Mouse (Mus musculus) midbrain, embryonic 16.5 days (tissue): Measurements from ENCODE around the gene Phf21a. TPM values are rescaled to one million over a fixed set of nuclear protein-coding genes. Genes with fewer than 3 reads are reported as not detected.

Experiments used
- ATAC-seq: fragments of 200-750 bp; cut with Nextera tagmentation; 2 replicates; pipeline ENCODE4 v1.8.0; 2017; ENCODE audit warnings: moderate TSS enrichment
- H3K27ac ChIP-seq: fragments of 300-500 bp; sonication (generic); 2 replicates; pipeline ENCODE4 v1.5.1; 2014; ENCODE audit warnings: mild to moderate bottlenecking, low read length, mixed read lengths
- H3K27me3 ChIP-seq: fragments of 300-500 bp; sonication (generic); 2 replicates; pipeline ENCODE4 v1.6.1; 2014; ENCODE audit warnings: low read depth, low read length, mixed read lengths; ENCODE audit not compliant: control insufficient read depth, insufficient read depth
- H3K36me3 ChIP-seq: fragments of 300-500 bp; sonication (generic); 2 replicates; pipeline ENCODE4 v1.6.1; 2014; ENCODE audit warnings: mild to moderate bottlenecking, low read length, moderate library complexity, mixed read lengths; ENCODE audit not compliant: control insufficient read depth, insufficient read depth
- H3K4me1 ChIP-seq: fragments of 300-500 bp; sonication (generic); 2 replicates; pipeline ENCODE4 v1.6.1; 2014; ENCODE audit warnings: mild to moderate bottlenecking, low read length, mixed read lengths; ENCODE audit not compliant: control insufficient read depth, insufficient read depth
- H3K4me2 ChIP-seq: fragments of 300-500 bp; sonication (generic); 2 replicates; pipeline ENCODE4 v1.6.1; 2014; ENCODE audit warnings: mild to moderate bottlenecking, low read length, mixed read lengths
- H3K4me3 ChIP-seq: fragments of 300-500 bp; sonication (generic); 2 replicates; pipeline ENCODE4 v1.5.1; 2014; ENCODE audit warnings: low read depth, mild to moderate bottlenecking, low read length, moderate library complexity, mixed read lengths
- H3K9ac ChIP-seq: fragments of 300-500 bp; sonication (generic); 2 replicates; pipeline ENCODE4 v1.6.1; 2014; ENCODE audit warnings: low read depth, low read length, mixed read lengths
- H3K9me3 ChIP-seq: fragments of 300-500 bp; sonication (generic); replicated peaks from 2 replicates; pipeline ENCODE4 v1.6.1; 2014; ENCODE audit warnings: mild to moderate bottlenecking, low read length, mixed read lengths; ENCODE audit not compliant: control insufficient read depth, poor library complexity, severe bottlenecking
- WGBS: fragments of 180-500 bp; shearing (Covaris S2); extraction: QIAGEN DNeasy Blood & Tissue Kit; methylation state at CpG from one replicate; pipeline ENCODE4 v1.1.7; 2014; 5-methylcytosine and 5-hydroxymethylcytosine counted together
- polyA plus RNA-seq: library from polyadenylated mRNA; unstranded; fragments of >200 nt; fragmentation: Nextera tagmentation; extraction: Ambion mirVana; gene quantifications from 2 replicates; pipeline ENCODE4 v1.2.1, GENCODE M21; 2015

The Phf21a gene
- polyA plus RNA-seq, 1 experiment from 2014 or later = 33.6 TPM

DNA sequence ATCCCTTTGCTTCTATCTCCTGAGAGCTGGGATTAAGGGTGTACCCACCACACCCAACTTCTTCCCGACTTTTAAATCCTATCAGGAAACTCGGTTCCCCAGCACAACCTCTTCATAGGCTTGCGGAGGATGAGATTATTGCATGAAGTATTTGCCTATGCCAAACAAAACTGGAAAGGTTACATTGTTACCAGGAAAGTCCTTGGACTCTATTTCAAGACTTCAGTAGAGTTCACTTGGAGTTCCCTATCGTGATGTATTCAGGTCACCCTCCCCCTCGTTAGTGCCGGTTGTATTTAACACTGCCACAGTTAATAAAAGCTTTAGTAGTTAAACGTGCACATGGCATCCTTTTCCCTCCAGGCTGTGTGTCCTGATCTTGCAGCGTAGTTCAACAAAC lies 1.2 kb downstream of the Phf21a start:
- H3K27ac ChIP-seq = no peak overlapping the region
- H3K27me3 ChIP-seq = no peaks in the 10 kb centered on the region
- H3K4me1 ChIP-seq = no peaks in the 10 kb centered on the region
- no peak overlapping the region for H3K9ac ChIP-seq
- no peak for ATAC-seq
- 68% methylated on average over 8 of the region's 8 CpGs for WGBS
- no peak overlapping the region for H3K4me3 ChIP-seq
- no peaks in the 10 kb centered on the region for H3K36me3 ChIP-seq
- H3K9me3 ChIP-seq = no peaks in the 10 kb centered on the region
- no peak overlapping the region for H3K4me2 ChIP-seq

DNA sequence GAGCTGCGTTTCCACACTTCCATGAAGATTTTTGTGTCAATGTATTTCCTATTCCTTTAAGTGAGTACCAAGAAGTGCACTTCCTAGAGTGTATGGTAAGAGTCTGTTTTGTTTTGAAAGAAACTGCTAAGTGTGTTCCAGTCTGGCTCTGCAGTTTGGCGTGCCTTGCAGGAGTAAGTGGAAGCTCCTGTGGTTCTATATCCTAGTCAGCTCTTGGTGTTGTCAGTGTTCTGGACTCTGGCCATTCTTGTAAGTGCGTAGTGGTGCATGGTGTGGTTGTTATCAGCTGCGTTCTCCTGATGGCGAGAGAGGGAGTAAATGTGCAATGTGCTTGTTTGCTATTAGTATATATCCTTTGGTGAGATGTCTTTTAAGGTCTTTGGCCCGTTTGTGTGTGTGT lies 7.9 kb downstream of the Phf21a start:
- Histone ChIP-seq H3K27me3 (no peaks in the 10 kb centered on the region), H3K4me3 (no peak overlapping the region), H3K27ac (no peak overlapping the region), H3K9me3 (0 out of 2 replicates have a peak, but pooled peaks cover 2% of the 10 kb centered on the region), H3K36me3 (no peaks in the 10 kb centered on the region), H3K4me1 (no peaks in the 10 kb centered on the region), H3K4me2 (no peak overlapping the region), H3K9ac (no peak overlapping the region)
- no peak for ATAC-seq
- 87% methylated on average over 6 of the region's 6 CpGs for WGBS

DNA sequence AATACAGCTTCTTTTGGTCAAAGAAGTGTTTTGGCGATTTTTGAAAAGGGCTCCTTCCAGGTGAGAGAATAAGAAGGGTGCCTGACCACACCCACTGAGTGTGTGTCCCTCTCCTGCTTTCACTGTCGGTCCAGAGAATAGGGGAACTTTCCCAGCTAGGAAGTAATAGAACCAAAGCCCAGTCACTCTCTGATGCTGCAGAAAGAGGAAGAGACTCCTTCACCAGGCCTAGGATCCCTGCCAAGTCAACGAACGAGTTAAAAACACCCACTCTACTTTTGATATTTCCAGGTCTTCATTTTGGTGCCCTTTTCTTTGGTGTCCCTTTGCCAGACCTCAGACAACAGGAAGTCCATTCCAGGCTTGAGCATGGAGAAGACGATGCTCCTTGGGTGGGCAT lies 31.6 kb downstream of the Phf21a start:
- Histone ChIP-seq H3K4me1 (no peaks in the 10 kb centered on the region), H3K27me3 (no peaks in the 10 kb centered on the region), H3K9me3 (no peaks in the 10 kb centered on the region), H3K36me3 (no peaks in the 10 kb centered on the region), H3K4me2 (no peak overlapping the region), H3K27ac (no peak overlapping the region), H3K9ac (no peak overlapping the region), H3K4me3 (no peak overlapping the region)
- ATAC-seq = no peak
- WGBS = 84% methylated on average over 5 of the region's 5 CpGs

DNA sequence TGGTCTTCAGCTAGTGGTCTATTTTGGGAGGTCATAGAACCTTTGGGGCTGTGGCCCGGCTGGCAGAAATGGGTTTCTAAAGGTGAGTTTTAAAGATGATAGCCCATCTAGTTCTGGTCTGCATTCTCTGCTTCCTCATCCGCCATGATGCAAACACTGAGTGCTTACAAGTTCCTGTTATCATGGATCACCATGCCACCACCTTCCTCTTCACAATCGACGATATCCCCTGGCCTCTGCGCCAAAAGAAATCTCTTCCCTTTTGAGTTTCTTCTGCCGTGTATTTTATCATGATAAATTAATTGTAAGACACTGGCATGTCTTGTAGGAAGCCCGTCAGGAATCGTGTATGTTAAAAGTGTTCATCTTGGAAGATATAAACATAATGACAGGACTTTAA lies 32.4 kb downstream of the Phf21a start:
- Histone ChIP-seq H3K4me2 (no peak overlapping the region), H3K27ac (no peak overlapping the region), H3K9me3 (no peaks in the 10 kb centered on the region), H3K4me3 (no peak overlapping the region), H3K4me1 (no peaks in the 10 kb centered on the region), H3K9ac (no peak overlapping the region), H3K36me3 (no peaks in the 10 kb centered on the region), H3K27me3 (no peaks in the 10 kb centered on the region)
- ATAC-seq = no peak
- 94% methylated on average over 8 of the region's 8 CpGs for WGBS

DNA sequence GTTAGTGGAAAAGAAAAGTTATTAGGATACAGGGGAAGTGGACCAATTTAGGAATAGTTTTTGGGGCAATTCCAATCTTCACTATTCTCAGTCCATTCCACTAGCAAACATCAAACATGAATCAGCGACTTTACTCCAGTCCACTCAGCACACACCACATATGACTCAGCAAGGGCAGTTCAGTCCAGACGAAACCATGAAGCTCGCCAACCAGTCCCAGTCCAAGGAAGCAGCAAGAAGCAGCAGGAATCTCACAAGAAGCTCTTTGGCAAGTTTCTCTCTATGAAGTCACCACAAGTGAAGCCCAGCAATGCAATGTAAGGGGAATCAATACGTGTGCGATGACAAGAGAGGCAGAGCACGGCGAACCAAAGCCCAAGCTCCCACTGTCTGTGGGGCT lies 37.2 kb downstream of the Phf21a start:
- ATAC-seq = no peak
- H3K36me3 ChIP-seq = no peaks in the 10 kb centered on the region
- H3K4me2 ChIP-seq = no peak overlapping the region
- H3K27me3 ChIP-seq = no peaks in the 10 kb centered on the region
- H3K4me1 ChIP-seq = no peaks in the 10 kb centered on the region
- 96% methylated on average over 7 of the region's 7 CpGs for WGBS
- H3K4me3 ChIP-seq = no peak overlapping the region
- no peak overlapping the region for H3K27ac ChIP-seq
- H3K9ac ChIP-seq = no peak overlapping the region
- H3K9me3 ChIP-seq = no peaks in the 10 kb centered on the region

DNA sequence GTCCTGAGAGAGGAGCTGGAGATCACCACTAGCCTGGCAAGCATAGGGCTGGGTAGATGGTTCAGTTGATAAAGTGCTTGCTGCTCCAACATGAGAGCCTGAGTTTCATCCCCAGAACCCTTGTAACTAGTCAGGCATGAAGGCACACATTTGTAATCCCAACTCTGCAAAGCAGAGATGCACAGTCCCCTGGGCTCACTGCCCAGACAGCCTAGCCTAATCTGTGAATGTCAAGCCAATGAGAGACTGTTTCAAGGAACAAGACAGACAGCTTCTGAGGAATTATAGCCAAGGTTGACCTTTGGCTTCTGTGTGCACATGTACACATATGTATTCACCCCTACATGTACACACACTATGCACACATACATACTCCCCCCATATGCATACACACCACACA lies 45.8 kb downstream of the Phf21a start:
- no peak overlapping the region for H3K4me3 ChIP-seq
- H3K4me2 ChIP-seq = no peak overlapping the region
- H3K9ac ChIP-seq = no peak overlapping the region
- no peak overlapping the region for H3K27ac ChIP-seq
- no peaks in the 10 kb centered on the region for H3K36me3 ChIP-seq
- H3K27me3 ChIP-seq = no peaks in the 10 kb centered on the region
- ATAC-seq = no peak
- H3K9me3 ChIP-seq = no peaks in the 10 kb centered on the region
- H3K4me1 ChIP-seq = peaks cover 4% of the 10 kb centered on the region; the same call in 1 of the 2 replicates

DNA sequence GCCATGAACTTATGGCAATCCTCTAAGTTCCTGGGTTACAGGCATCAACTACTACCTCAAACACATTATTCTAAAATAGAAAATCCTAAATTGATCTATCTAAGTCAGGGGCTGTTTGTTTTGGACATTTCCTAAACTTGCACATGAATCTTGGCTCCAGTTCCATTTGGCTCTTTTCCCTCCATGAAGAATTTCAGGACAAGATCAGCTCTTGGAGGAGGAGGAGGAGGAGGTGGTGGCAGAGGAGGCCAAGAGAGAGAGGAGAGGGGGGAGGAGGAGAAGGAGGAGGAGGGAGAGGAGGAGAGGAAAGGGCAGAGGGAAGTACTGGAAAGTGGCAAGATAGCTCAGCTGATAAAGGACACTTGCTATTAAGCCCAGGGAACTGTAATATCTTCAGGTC lies 46.4 kb downstream of the Phf21a start:
- no peak overlapping the region for H3K4me2 ChIP-seq
- no peaks in the 10 kb centered on the region for H3K27me3 ChIP-seq
- ATAC-seq = no peak
- no peak overlapping the region for H3K9ac ChIP-seq
- no peak overlapping the region for H3K27ac ChIP-seq
- no peak overlapping the region for H3K4me3 ChIP-seq
- no peaks in the 10 kb centered on the region for H3K36me3 ChIP-seq
- peaks cover 4% of the 10 kb centered on the region; the same call in 1 of the 2 replicates for H3K4me1 ChIP-seq
- no peaks in the 10 kb centered on the region for H3K9me3 ChIP-seq

DNA sequence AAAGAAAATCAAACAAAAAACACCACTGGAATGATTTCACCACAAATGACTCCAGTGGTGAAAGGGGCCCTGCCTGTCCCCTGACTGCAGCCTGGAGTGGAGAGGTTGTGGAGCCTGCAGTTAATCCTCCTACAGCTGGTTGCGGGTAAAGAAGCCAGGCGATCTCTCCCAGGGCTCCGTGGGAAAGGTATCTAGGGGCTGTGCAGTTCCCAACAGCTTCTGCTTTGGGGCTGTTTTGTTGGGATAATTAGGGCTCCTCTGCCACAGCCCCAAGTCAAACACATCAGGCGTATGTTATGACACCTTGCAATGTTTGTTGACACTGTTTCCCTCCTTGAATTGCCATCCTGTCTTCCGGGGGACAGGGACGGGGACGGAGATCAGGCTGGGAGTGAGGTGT lies 47.5 kb downstream of the Phf21a start:
- 23% methylated on average over 7 of the region's 7 CpGs for WGBS
- peak overlapping the region; percentile 21; the same call in 1 of the 2 replicates for H3K9ac ChIP-seq

DNA sequence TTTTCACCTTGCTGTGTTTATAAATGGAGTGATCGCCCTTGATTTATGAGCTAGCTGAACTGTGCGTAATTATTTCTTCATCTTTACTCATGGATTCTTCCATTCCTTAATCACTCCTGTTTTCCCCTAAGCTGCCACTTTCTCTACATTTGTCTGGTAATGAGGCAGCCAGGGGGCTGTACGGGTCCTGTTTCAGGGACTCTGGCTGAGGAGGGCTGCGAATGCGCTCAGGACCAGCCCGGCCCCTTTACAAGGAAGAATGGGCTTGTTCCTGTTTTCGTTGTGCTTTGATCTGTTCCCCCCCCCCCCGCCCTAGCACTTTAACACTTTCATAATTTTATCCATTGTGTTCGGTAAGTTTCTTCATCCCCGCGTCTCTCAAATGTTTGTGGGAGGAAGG lies 48.2 kb downstream of the Phf21a start:
- Histone ChIP-seq H3K27me3 (no peaks in the 10 kb centered on the region), H3K4me1 (peaks cover 4% of the 10 kb centered on the region; the same call in 1 of the 2 replicates), H3K36me3 (no peaks in the 10 kb centered on the region), H3K4me3 (no peak overlapping the region), H3K9ac (no peak overlapping the region), H3K9me3 (no peaks in the 10 kb centered on the region), H3K27ac (no peak overlapping the region), H3K4me2 (peak overlapping the region; percentile 15; the same call in 1 of the 2 replicates)
- WGBS = 18% methylated on average over 11 of the region's 11 CpGs
- no peak for ATAC-seq

More for the DNA sequence above, 47.5 kb downstream of the Phf21a start:
- Histone ChIP-seq H3K4me1 (peaks cover 4% of the 10 kb centered on the region; the same call in 1 of the 2 replicates), H3K36me3 (no peaks in the 10 kb centered on the region), H3K27me3 (no peaks in the 10 kb centered on the region), H3K4me3 (no peak overlapping the region), H3K9me3 (no peaks in the 10 kb centered on the region), H3K4me2 (no peak overlapping the region), H3K27ac (no peak overlapping the region)
- ATAC-seq = no peak

DNA sequence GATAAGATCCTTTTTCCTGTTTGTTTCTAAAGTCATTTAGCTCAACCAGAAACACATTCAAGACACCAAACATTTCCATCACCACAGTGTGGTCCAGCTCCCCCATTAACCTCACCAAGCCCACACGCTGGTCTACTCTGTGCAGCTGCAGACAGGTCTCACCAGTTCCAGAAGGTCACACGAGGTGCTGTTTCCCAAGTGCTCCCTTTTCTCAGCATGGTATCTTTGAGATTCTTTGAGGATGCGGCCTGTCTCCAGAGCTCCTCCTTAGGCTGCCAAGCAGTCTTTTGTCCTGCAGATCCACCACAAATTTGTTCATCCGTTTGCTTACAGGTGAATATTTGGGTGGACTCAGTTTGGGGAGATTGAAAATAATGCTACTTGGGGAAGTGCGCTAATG lies 51.0 kb downstream of the Phf21a start:
- WGBS = 32% methylated on average over 5 of the region's 5 CpGs
- H3K4me1 ChIP-seq = peaks cover 4% of the 10 kb centered on the region; the same call in 1 of the 2 replicates
- no peaks in the 10 kb centered on the region for H3K9me3 ChIP-seq
- no peak overlapping the region for H3K4me2 ChIP-seq
- H3K9ac ChIP-seq = no peak overlapping the region
- no peak overlapping the region for H3K27ac ChIP-seq
- ATAC-seq = no peak
- H3K4me3 ChIP-seq = no peak overlapping the region
- H3K27me3 ChIP-seq = no peaks in the 10 kb centered on the region
- no peaks in the 10 kb centered on the region for H3K36me3 ChIP-seq
